In the genomic region with DNA sequence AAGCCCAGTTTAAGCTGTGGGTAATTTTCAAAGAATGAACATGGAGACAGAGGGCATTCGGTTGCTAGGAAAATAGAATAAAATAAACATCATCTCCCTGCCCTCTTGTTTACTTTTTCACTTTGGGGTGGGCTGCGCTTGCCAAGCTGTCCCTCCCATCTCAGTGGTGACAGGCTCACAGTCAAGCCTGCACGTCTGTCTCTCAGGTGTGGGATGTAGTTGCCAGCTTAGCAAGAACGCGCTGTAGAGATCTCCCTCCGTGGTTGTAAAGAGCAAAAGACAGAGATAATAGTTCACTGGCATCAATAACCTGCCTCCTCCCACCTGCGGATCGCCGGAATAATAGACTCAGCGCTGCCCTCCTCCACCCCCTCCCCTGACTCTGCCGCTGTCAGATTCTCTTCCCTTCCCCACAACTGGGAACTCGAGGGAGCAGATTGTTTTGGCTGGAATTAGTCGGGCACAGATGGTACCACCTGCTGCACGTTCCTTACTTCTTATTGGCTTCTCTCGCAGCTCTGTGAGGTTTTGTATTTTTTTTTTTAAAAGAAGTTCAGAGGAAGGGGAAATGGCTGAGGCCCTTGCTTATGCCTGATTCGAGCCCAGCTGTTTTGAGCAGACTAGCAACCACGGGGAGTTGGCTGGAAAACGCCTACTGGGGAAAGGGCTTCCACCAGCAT, we compare ENCODE assay signal across 9 mouse cellular contexts. TPM values are rescaled to one million over a fixed set of nuclear protein-coding genes. Genes with fewer than 3 reads are reported as not detected.
DNase-seq lines count a peak whose midpoint lies in the region; ATAC-seq lines count a peak whose summit lies in the region.
"Had no signal": no experiment of that assay in that cellular context is flagged by ENCODE, and none has a peak within 500 bp of the region (broad histone marks: within the 10 kb centered on the region; RNA-seq: fewer than 3 reads in every experiment).

No protein-coding gene starts in this region.

- ATAC-seq in kidney, embryonic 16.5 days (ENCODE audit: low FRiP score, low TSS enrichment), result peak; percentile 35; the same call in 1 of the 2 replicates
- peak; percentile 29 to 36; a peak in 3 of 4 replicates for ATAC-seq in hematopoietic stem cell, adult 5-6 weeks (replicated peaks in 1 of 2; ENCODE audit: insufficient read depth in 1 of 2, low FRiP score in 2 of 2, low TSS enrichment in 1 of 2, low read depth in 1 of 2, poor library complexity in 2 of 2, severe bottlenecking in 2 of 2)
- no peak for ATAC-seq in limb, embryonic 12.5 days (ENCODE audit: insufficient number of reproducible peaks, insufficient read depth, low FRiP score, low TSS enrichment, low read depth)

- H3K4me2 ChIP-seq in kidney, embryonic 16.5 days (replicated peaks; ENCODE audit: low read depth, low read length), result peak overlapping the region; percentile 61
- H3K4me2 ChIP-seq in limb, embryonic 12.5 days, result peak overlapping the region; percentile 55

- peaks cover 31% of the 10 kb centered on the region for H3K4me1 ChIP-seq in kidney, embryonic 16.5 days (ENCODE audit: insufficient read depth, low read length)
- peaks cover 15% of the 10 kb centered on the region for H3K4me1 ChIP-seq in limb, embryonic 12.5 days (replicated peaks)

- H3K9ac ChIP-seq in kidney, embryonic 16.5 days (replicated peaks; ENCODE audit: low read length), result peak overlapping the region; percentile 33
- H3K9ac ChIP-seq in limb, embryonic 12.5 days (replicated peaks), result no peak overlapping the region

- WGBS in kidney, embryonic 16.5 days, result 7% methylated on average over 18 of the region's 18 CpGs
- 7% methylated on average over 18 of the region's 18 CpGs for WGBS in limb, embryonic 12.5 days

- no peaks in the 10 kb centered on the region; the same call in 1 of the 2 replicates for H3K9me3 ChIP-seq in kidney, embryonic 16.5 days (ENCODE audit: low read length)
- H3K9me3 ChIP-seq in limb, embryonic 12.5 days, result no peaks in the 10 kb centered on the region
- H3K9me3 ChIP-seq: G1E had no signal

- no peaks in the 10 kb centered on the region for H3K27me3 ChIP-seq in kidney, embryonic 16.5 days (ENCODE audit: insufficient read depth, low read length)
- peaks cover 25% of the 10 kb centered on the region for H3K27me3 ChIP-seq in limb, embryonic 12.5 days

- DNase-seq in kidney, adult 9 months, result no peak
- peak; percentile 56 for DNase-seq in embryo, embryonic 11 days
- peak; percentile 70 for DNase-seq in retina, postnatal 1 day
- DNase-seq in adrenal gland, postnatal 10 days, result no peak
- DNase-seq in gastrocnemius, postnatal 25 days, result no peak

- H3K27ac ChIP-seq in kidney, embryonic 16.5 days (ENCODE audit: low read length), result peak overlapping the region; percentile 20; the same call in 1 of the 2 replicates
- no peak overlapping the region for H3K27ac ChIP-seq in limb, embryonic 12.5 days

- H3K36me3 ChIP-seq in kidney, embryonic 16.5 days (ENCODE audit: insufficient read depth, low read length), result no peaks in the 10 kb centered on the region
- no peaks in the 10 kb centered on the region for H3K36me3 ChIP-seq in limb, embryonic 12.5 days
- H3K36me3 ChIP-seq: G1E had no signal

- peak overlapping the region; percentile 39 for H3K4me3 ChIP-seq in kidney, embryonic 16.5 days (ENCODE audit: low read length)
- peak overlapping the region; percentile 23 for H3K4me3 ChIP-seq in limb, embryonic 12.5 days (replicated peaks)

RNA-seq across cellular contexts. Expression of gene Gtdc1, which starts 51.7 kb away (rescaled TPM):
- 14.0 and 14.2 TPM in 2 replicates for polyA plus RNA-seq in kidney, embryonic 16.5 days (2015; fragmentation: Nextera tagmentation; extraction: Ambion mirVana)
- 19.6 and 29.1 TPM in 2 replicates for total RNA-seq in hematopoietic stem cell, adult 5-6 weeks (2017)
- polyA plus RNA-seq in limb, embryonic 12.5 days (2016; fragmentation: Nextera tagmentation; extraction: Ambion mirVana), result 13.9 and 15.5 TPM in 2 replicates
- total RNA-seq in adrenal gland, postnatal 10 days (2021), result 10 to 100 TPM; 12.8 to 20.2 TPM
- total RNA-seq in gastrocnemius, postnatal 25 days (2021), result 10 to 100 TPM; 22.3 to 22.6 TPM

Comparison
In these comparisons a context has a peak if more than half of its experiments do, and no peak if none do; other contexts are left out.
1. DNase-seq: peak in embryo, embryonic 11 days (single experiment) and retina, postnatal 1 day (single experiment); none in kidney, adult 9 months (single experiment), adrenal gland, postnatal 10 days (single experiment) and gastrocnemius, postnatal 25 days (single experiment).